Mouse (Mus musculus) hindbrain, embryonic 14.5 days (tissue): ENCODE measurements at regions not wholly inside any gene's neighbourhood (a gene's known extent, or its start where the extent isn't known, plus 50 kb on each side); places are given as distances from the start of the nearest gene placed in this dataset.

ENCODE experiments used
- ATAC-seq: fragments of 200-750 bp; cut with Nextera tagmentation; 2 replicates; pipeline ENCODE4 v1.8.0; 2017; ENCODE audit warnings: moderate number of reproducible peaks, mild to moderate bottlenecking, moderate TSS enrichment, moderate library complexity; ENCODE audit not compliant: low FRiP score
- DNase-seq: peaks from one replicate; pipeline ENCODE4 v3.0.0-alpha.2; 2015; ENCODE audit warnings: low spot score
- H3K27ac ChIP-seq: fragments of 300-500 bp; sonication (generic); 2 replicates; pipeline ENCODE4 v1.5.1; 2014; ENCODE audit warnings: mild to moderate bottlenecking, moderate library complexity
- H3K27me3 ChIP-seq: fragments of 300-500 bp; sonication (generic); 2 replicates; pipeline ENCODE4 v1.6.1; 2014; ENCODE audit warnings: mild to moderate bottlenecking, low read length, mixed read lengths; ENCODE audit not compliant: control insufficient read depth, insufficient read depth
- H3K36me3 ChIP-seq: fragments of 300-500 bp; sonication (generic); replicated peaks from 2 replicates; pipeline ENCODE4 v1.6.1; 2014; ENCODE audit not compliant: control insufficient read depth, insufficient read depth
- H3K4me1 ChIP-seq: fragments of 300-500 bp; sonication (generic); replicated peaks from 2 replicates; pipeline ENCODE4 v1.6.1; 2014; ENCODE audit warnings: antibody characterized with exemption, low read length, mixed read lengths; ENCODE audit not compliant: control insufficient read depth, insufficient read depth
- H3K4me2 ChIP-seq: fragments of 300-500 bp; sonication (generic); replicated peaks from 2 replicates; pipeline ENCODE4 v1.6.1; 2014; ENCODE audit warnings: mild to moderate bottlenecking, moderate library complexity
- H3K4me3 ChIP-seq: fragments of 300-500 bp; sonication (generic); replicated peaks from 2 replicates; pipeline ENCODE4 v1.5.1; 2014; ENCODE audit warnings: mild to moderate bottlenecking, low read length
- H3K9ac ChIP-seq: fragments of 300-500 bp; sonication (generic); 2 replicates; pipeline ENCODE4 v1.6.1; 2014
- H3K9me3 ChIP-seq: fragments of 300-500 bp; sonication (generic); 2 replicates; pipeline ENCODE4 v1.6.1; 2016; ENCODE audit warnings: low read length; ENCODE audit not compliant: control insufficient read depth
- WGBS: fragments of 180-500 bp; shearing (Covaris S2); extraction: QIAGEN DNeasy Blood & Tissue Kit; methylation state at CpG from one replicate; pipeline ENCODE4 v1.1.7; 2014; 5-methylcytosine and 5-hydroxymethylcytosine counted together

- no peaks in the 10 kb centered on the region for H3K27me3 ChIP-seq
- no peak overlapping the region for H3K9ac ChIP-seq
- no peaks in the 10 kb centered on the region for H3K9me3 ChIP-seq
- no peak overlapping the region for H3K4me2 ChIP-seq
- ATAC-seq (no peak), DNase-seq (no peak)
- H3K36me3 ChIP-seq: no peaks in the 10 kb centered on the region
- H3K27ac ChIP-seq: no peak overlapping the region
- 85% methylated on average over 2 of the region's 2 CpGs for WGBS
- peaks cover 11% of the 10 kb centered on the region; the same call in 1 of the 2 replicates for H3K4me1 ChIP-seq
- H3K4me3 ChIP-seq: no peak overlapping the region
Observed at GRCm38 (mm10) chr8:35877581-35877980, 112.0 kb downstream of the Gm19410 start.

- Histone ChIP-seq H3K27me3 (no peaks in the 10 kb centered on the region), H3K9me3 (no peaks in the 10 kb centered on the region), H3K27ac (no peak overlapping the region), H3K36me3 (no peaks in the 10 kb centered on the region), H3K4me3 (no peak overlapping the region), H3K4me2 (no peak overlapping the region), H3K4me1 (peaks cover 16% of the 10 kb centered on the region), H3K9ac (no peak overlapping the region)
- DNase-seq (no peak), ATAC-seq (no peak)
- 74% methylated on average over 5 of the region's 5 CpGs for WGBS
Observed at GRCm38 (mm10) chr8:35881810-35882209, 116.2 kb downstream of the Gm19410 start.

- peak overlapping the region; percentile 54 for H3K9ac ChIP-seq
- DNase-seq: peak; percentile 77
- peak; percentile 83 for ATAC-seq
- no peaks in the 10 kb centered on the region for H3K9me3 ChIP-seq
- WGBS: 9% methylated on average over 12 of the region's 12 CpGs
- peaks cover 16% of the 10 kb centered on the region for H3K4me1 ChIP-seq
- peak overlapping the region; percentile 91 for H3K27ac ChIP-seq
- no peak overlapping the region for H3K4me3 ChIP-seq
- H3K4me2 ChIP-seq: peak overlapping the region; percentile 42
- no peaks in the 10 kb centered on the region for H3K36me3 ChIP-seq
- H3K27me3 ChIP-seq: no peaks in the 10 kb centered on the region
Observed at GRCm38 (mm10) chr8:35882638-35883455, 117.3 kb downstream of the Gm19410 start.

- Histone ChIP-seq H3K9me3 (no peaks in the 10 kb centered on the region), H3K27me3 (no peaks in the 10 kb centered on the region), H3K4me3 (no peak overlapping the region), H3K4me1 (peaks cover 16% of the 10 kb centered on the region), H3K27ac (peak overlapping the region; percentile 91), H3K36me3 (no peaks in the 10 kb centered on the region), H3K4me2 (peak overlapping the region; percentile 42), H3K9ac (peak overlapping the region; percentile 54; the same call in 1 of the 2 replicates)
- 24% methylated on average over 1 of the region's 1 CpGs for WGBS
- ATAC-seq (peak; percentile 63; the same call in 1 of the 2 replicates), DNase-seq (no peak)
Observed at GRCm38 (mm10) chr8:35883456-35883780, 117.8 kb downstream of the Gm19410 start.

- ATAC-seq (no peak), DNase-seq (no peak)
- WGBS: 58% methylated on average over 6 of the region's 6 CpGs
Observed at GRCm38 (mm10) chr8:35884545-35884944, 119.0 kb downstream of the Gm19410 start.

GRCm38 (mm10) chr8:35890083-35890482, 124.5 kb downstream of the Gm19410 start:
- Histone ChIP-seq H3K4me2 (no peak overlapping the region), H3K4me1 (0 out of 2 replicates have a peak, but pooled peaks cover 4% of the 10 kb centered on the region), H3K9ac (no peak overlapping the region), H3K27ac (no peak overlapping the region), H3K27me3 (no peaks in the 10 kb centered on the region), H3K36me3 (no peaks in the 10 kb centered on the region), H3K9me3 (no peaks in the 10 kb centered on the region), H3K4me3 (no peak overlapping the region)
- DNase-seq (no peak), ATAC-seq (no peak)
- WGBS: 90% methylated on average over 4 of the region's 4 CpGs

More at GRCm38 (mm10) chr8:35884545-35884944, 119.0 kb downstream of the Gm19410 start:
- H3K4me3 ChIP-seq: no peak overlapping the region
- no peaks in the 10 kb centered on the region for H3K36me3 ChIP-seq
- H3K4me2 ChIP-seq: no peak overlapping the region
- H3K9ac ChIP-seq: no peak overlapping the region
- H3K4me1 ChIP-seq: peaks cover 19% of the 10 kb centered on the region
- H3K27me3 ChIP-seq: no peaks in the 10 kb centered on the region
- no peaks in the 10 kb centered on the region for H3K9me3 ChIP-seq
- H3K27ac ChIP-seq: peak overlapping the region; percentile 91

- Histone ChIP-seq H3K9ac (no peak overlapping the region), H3K36me3 (no peaks in the 10 kb centered on the region), H3K4me3 (no peak overlapping the region), H3K4me2 (no peak overlapping the region), H3K9me3 (no peaks in the 10 kb centered on the region), H3K4me1 (0 out of 2 replicates have a peak, but pooled peaks cover 4% of the 10 kb centered on the region), H3K27me3 (no peaks in the 10 kb centered on the region), H3K27ac (no peak overlapping the region)
- DNase-seq: no peak
- ATAC-seq: no peak
- WGBS: 67% methylated on average over 6 of the region's 6 CpGs
Observed at GRCm38 (mm10) chr8:35891769-35892168, 126.2 kb downstream of the Gm19410 start.

- H3K4me1 ChIP-seq: 0 out of 2 replicates have a peak, but pooled peaks cover 8% of the 10 kb centered on the region
- no peak overlapping the region for H3K27ac ChIP-seq
- no peak overlapping the region for H3K4me3 ChIP-seq
- 86% methylated on average over 3 of the region's 3 CpGs for WGBS
- no peak overlapping the region for H3K9ac ChIP-seq
- H3K4me2 ChIP-seq: no peak overlapping the region
- ATAC-seq (no peak), DNase-seq (no peak)
- H3K36me3 ChIP-seq: no peaks in the 10 kb centered on the region
- no peaks in the 10 kb centered on the region for H3K27me3 ChIP-seq
- no peaks in the 10 kb centered on the region for H3K9me3 ChIP-seq
Observed at GRCm38 (mm10) chr8:35898493-35898892, 132.9 kb downstream of the Gm19410 start.

- Histone ChIP-seq H3K27me3 (no peaks in the 10 kb centered on the region), H3K9me3 (no peaks in the 10 kb centered on the region), H3K4me1 (peaks cover 21% of the 10 kb centered on the region), H3K4me3 (no peak overlapping the region), H3K36me3 (no peaks in the 10 kb centered on the region), H3K27ac (no peak overlapping the region), H3K9ac (no peak overlapping the region), H3K4me2 (no peak overlapping the region)
- ATAC-seq (no peak), DNase-seq (no peak)
- WGBS: 87% methylated on average over 7 of the region's 7 CpGs
Observed at GRCm38 (mm10) chr8:35901490-35901889, 135.9 kb downstream of the Gm19410 start.
